Mouse (Mus musculus): ENCODE results near the gene Ppp2r2c. TPM values are rescaled to one million over a fixed set of nuclear protein-coding genes. Genes with fewer than 3 reads are reported as not detected.

Ppp2r2c gene
- polyA plus RNA-seq, 1 experiment from 2014 or later, result 1.2 TPM

DNA sequence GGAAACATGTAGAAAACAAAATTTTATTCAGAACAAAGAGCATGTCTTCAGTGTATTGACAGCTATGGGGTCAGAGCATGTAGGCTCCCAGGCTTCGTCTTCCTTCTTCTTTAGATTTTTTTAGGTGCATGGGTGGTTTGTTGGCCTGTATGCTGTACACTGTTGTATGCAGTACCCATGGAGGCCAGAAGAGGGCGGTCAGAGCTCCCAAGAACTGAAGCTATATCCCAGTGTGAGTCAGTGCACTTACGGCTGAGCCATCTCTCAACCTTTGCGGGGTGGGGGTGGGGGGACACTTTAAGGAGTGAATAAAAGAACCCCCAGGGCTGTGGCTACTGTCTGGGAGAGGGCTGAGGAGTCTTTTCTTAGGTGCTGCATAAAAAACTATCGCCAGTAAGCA is 90.5 kb downstream of the Ppp2r2c start:
- DNase-seq (ENCODE audit: low spot score, missing footprints), result peak; percentile 93
- Histone ChIP-seq H3K4me2 (no peak overlapping the region), H3K27ac (ENCODE audit: low read depth, low read length) (no peak overlapping the region), H3K36me3 (ENCODE audit: control insufficient read depth, insufficient read depth, low read length) (no peaks in the 10 kb centered on the region), H3K4me3 (ENCODE audit: low read depth, low read length) (no peak overlapping the region), H3K9me3 (ENCODE audit: control insufficient read depth, low read length) (no peaks in the 10 kb centered on the region), H3K27me3 (ENCODE audit: control insufficient read depth, insufficient read depth, low read length) (no peaks in the 10 kb centered on the region), H3K9ac (ENCODE audit: low read length) (no peak overlapping the region), H3K4me1 (ENCODE audit: control insufficient read depth, insufficient read depth, low read length) (peaks cover 17% of the 10 kb centered on the region)
- WGBS, result 32% methylated on average over 5 of the region's 5 CpGs
- 0 out of 2 replicates have a peak, but pooled peaks have one; percentile 56 for ATAC-seq (ENCODE audit: low FRiP score)

DNA sequence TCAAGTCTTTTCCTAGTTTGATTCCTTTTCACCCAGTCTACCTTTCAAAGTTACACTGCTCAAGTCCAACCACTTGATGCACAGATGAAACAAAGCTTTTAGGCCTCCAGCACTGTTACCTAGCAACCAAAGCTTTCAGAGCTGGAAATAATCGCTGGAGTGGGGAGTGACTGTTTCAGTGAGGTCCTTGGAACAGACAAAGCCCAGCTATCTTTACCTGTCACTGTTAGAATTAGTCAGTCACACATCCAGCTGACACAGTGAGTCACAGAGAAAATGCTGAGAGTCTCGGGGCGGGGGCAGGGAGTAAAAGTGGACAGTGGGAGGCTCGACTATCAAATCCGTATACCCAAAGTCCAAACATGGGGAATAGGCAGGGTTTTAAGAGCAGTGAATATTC is 92.2 kb downstream of the Ppp2r2c start:
- no peaks in the 10 kb centered on the region for H3K36me3 ChIP-seq (ENCODE audit: control insufficient read depth, insufficient read depth, low read length)
- DNase-seq (ENCODE audit: low spot score, missing footprints) (peak; percentile 92), ATAC-seq (ENCODE audit: low FRiP score) (peak; percentile 65)
- H3K27ac ChIP-seq (ENCODE audit: low read depth, low read length), result no peak overlapping the region
- H3K4me2 ChIP-seq, result no peak overlapping the region; the same call in 1 of the 2 replicates
- 0 out of 2 replicates have a peak overlapping the region, but pooled peaks have one; percentile 5 for H3K9ac ChIP-seq (ENCODE audit: low read length)
- H3K27me3 ChIP-seq (ENCODE audit: control insufficient read depth, insufficient read depth, low read length), result no peaks in the 10 kb centered on the region
- peaks cover 17% of the 10 kb centered on the region for H3K4me1 ChIP-seq (ENCODE audit: control insufficient read depth, insufficient read depth, low read length)
- H3K4me3 ChIP-seq (ENCODE audit: low read depth, low read length), result no peak overlapping the region
- 21% methylated on average over 5 of the region's 5 CpGs for WGBS
- H3K9me3 ChIP-seq (ENCODE audit: control insufficient read depth, low read length), result no peaks in the 10 kb centered on the region

DNA sequence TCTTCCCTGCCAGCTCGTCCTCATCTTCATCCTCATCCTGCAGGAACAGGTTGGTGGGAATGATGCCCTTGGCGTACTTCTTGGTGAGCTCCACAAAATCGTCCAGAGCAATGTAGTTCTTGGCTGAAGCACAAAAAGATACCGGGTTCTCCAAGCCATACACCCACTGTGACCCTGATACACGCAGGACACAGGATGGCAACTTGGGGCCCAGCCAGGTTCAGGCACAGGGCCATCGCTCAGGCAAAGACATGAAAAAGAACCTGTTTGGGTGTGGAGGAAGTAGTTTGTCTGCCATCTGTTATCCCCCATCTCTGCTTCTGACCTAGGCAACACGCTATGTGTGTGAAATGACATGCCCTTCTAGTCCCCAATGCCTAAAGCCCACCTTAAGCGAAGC is 103.3 kb downstream of the Ppp2r2c start:
- DNase-seq (ENCODE audit: low spot score, missing footprints) (no peak), ATAC-seq (ENCODE audit: low FRiP score) (no peak)
- H3K4me1 ChIP-seq (ENCODE audit: control insufficient read depth, insufficient read depth, low read length), result no peaks in the 10 kb centered on the region
- H3K27ac ChIP-seq (ENCODE audit: low read depth, low read length), result no peak overlapping the region
- H3K4me2 ChIP-seq, result no peak overlapping the region
- no peak overlapping the region for H3K9ac ChIP-seq (ENCODE audit: low read length)
- H3K36me3 ChIP-seq (ENCODE audit: control insufficient read depth, insufficient read depth, low read length), result peaks cover 3% of the 10 kb centered on the region
- no peak overlapping the region for H3K4me3 ChIP-seq (ENCODE audit: low read depth, low read length)
- H3K27me3 ChIP-seq (ENCODE audit: control insufficient read depth, insufficient read depth, low read length), result no peaks in the 10 kb centered on the region
- H3K9me3 ChIP-seq (ENCODE audit: control insufficient read depth, low read length), result no peaks in the 10 kb centered on the region
- 87% methylated on average over 8 of the region's 8 CpGs for WGBS

DNA sequence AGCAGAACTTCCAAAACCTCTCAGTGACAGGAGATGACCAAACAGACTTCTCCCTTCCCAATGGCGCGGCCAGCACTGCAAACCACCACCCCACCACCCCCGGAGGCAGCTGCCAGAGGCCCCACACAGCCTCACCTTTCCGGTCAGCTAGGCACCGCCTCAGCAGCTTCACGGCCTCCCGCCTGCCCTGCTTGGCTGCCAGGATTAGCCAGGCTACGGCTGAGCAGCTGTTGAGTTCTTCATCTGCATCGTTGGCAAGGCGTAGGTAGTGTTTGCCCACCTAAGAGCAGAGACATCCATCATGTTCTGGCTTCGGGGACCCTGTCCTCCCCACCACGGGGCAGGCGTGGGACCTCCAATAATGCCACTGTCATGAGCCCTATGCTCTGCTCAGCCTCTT is 107.0 kb downstream of the Ppp2r2c start:
- 85% methylated on average over 13 of the region's 13 CpGs for WGBS
- no peaks in the 10 kb centered on the region for H3K36me3 ChIP-seq (ENCODE audit: control insufficient read depth, insufficient read depth, low read length)
- no peak overlapping the region for H3K27ac ChIP-seq (ENCODE audit: low read depth, low read length)
- no peak overlapping the region for H3K9ac ChIP-seq (ENCODE audit: low read length)
- DNase-seq (ENCODE audit: low spot score, missing footprints) (no peak), ATAC-seq (ENCODE audit: low FRiP score) (no peak)
- no peaks in the 10 kb centered on the region for H3K4me1 ChIP-seq (ENCODE audit: control insufficient read depth, insufficient read depth, low read length)
- no peaks in the 10 kb centered on the region for H3K27me3 ChIP-seq (ENCODE audit: control insufficient read depth, insufficient read depth, low read length)
- H3K4me2 ChIP-seq, result no peak overlapping the region
- no peaks in the 10 kb centered on the region for H3K9me3 ChIP-seq (ENCODE audit: control insufficient read depth, low read length)
- no peak overlapping the region for H3K4me3 ChIP-seq (ENCODE audit: low read depth, low read length)

DNA sequence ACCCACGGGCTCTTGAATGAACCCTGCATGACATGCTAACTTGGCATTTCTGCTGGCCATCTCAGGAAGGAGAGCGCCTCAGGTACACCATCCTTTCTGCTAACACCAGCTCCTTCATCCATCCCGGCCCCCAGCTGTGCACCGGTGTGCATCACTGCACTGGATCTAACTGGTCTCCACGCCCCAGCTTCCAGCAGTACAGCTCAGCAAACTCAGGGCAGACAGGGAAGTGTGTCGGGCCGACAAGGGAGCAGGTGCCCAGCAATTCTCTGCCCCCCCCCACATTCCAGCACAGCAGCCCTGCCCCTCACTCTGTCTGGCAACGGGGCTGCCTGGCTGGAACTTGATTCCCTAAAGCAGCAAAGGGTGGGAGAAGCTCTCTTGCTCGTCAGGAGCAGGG is 109.5 kb downstream of the Ppp2r2c start:
- Histone ChIP-seq H3K27ac (ENCODE audit: low read depth, low read length) (no peak overlapping the region), H3K4me1 (ENCODE audit: control insufficient read depth, insufficient read depth, low read length) (peaks cover 4% of the 10 kb centered on the region), H3K9me3 (ENCODE audit: control insufficient read depth, low read length) (no peaks in the 10 kb centered on the region), H3K27me3 (ENCODE audit: control insufficient read depth, insufficient read depth, low read length) (no peaks in the 10 kb centered on the region), H3K4me3 (ENCODE audit: low read depth, low read length) (no peak overlapping the region), H3K36me3 (ENCODE audit: control insufficient read depth, insufficient read depth, low read length) (no peaks in the 10 kb centered on the region), H3K4me2 (no peak overlapping the region), H3K9ac (ENCODE audit: low read length) (no peak overlapping the region)
- DNase-seq (ENCODE audit: low spot score, missing footprints), result no peak
- WGBS, result 54% methylated on average over 9 of the region's 9 CpGs
- ATAC-seq (ENCODE audit: low FRiP score), result no peak

DNA sequence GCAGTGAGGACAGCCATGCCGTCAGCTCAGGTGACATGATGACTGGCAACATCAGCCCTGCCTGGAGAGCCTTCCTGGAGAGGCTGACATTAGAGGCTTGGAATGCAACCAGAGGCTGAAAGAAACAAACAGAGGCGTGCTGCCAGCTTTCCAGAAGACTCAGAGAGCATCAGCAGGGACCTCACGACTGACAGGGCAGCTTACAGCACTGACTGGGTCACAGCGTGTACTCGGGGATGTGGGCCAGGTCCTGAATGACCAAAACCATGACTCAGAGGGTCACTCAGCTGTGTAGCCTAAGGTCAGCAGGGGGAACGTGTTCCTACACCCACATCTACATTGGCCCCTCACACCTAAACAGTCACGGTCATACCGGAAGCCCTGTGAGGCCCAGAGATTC is 110.7 kb downstream of the Ppp2r2c start:
- Histone ChIP-seq H3K27me3 (ENCODE audit: control insufficient read depth, insufficient read depth, low read length) (no peaks in the 10 kb centered on the region), H3K4me2 (no peak overlapping the region)

DNA sequence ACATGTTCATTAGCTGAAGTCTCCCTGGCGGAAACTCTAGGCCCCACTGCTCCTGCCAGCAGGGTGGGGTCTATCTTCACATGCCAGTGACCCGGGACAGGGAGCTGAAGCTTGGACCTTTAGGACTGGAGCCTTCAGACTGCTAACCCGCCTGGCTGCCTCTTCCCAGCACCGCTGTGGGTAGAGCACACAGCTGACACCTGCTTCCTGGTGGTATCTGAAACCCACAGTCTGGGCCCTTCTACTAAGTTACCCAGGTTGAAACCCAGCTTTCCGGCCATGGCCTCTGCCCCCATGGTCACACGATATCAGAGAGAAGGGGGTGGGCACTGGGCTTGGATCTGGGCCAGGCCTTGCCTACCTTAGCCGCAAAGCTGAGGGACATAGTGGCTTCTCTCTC is 111.3 kb downstream of the Ppp2r2c start:
- peaks cover 4% of the 10 kb centered on the region for H3K4me1 ChIP-seq (ENCODE audit: control insufficient read depth, insufficient read depth, low read length)
- H3K27me3 ChIP-seq (ENCODE audit: control insufficient read depth, insufficient read depth, low read length), result no peaks in the 10 kb centered on the region
- H3K27ac ChIP-seq (ENCODE audit: low read depth, low read length), result no peak overlapping the region
- H3K9me3 ChIP-seq (ENCODE audit: control insufficient read depth, low read length), result no peaks in the 10 kb centered on the region
- no peak overlapping the region for H3K9ac ChIP-seq (ENCODE audit: low read length)
- DNase-seq (ENCODE audit: low spot score, missing footprints), result no peak
- H3K4me2 ChIP-seq, result no peak overlapping the region
- no peaks in the 10 kb centered on the region for H3K36me3 ChIP-seq (ENCODE audit: control insufficient read depth, insufficient read depth, low read length)
- 84% methylated on average over 7 of the region's 7 CpGs for WGBS
- no peak overlapping the region for H3K4me3 ChIP-seq (ENCODE audit: low read depth, low read length)
- ATAC-seq (ENCODE audit: low FRiP score), result no peak

More for the DNA sequence above, 110.7 kb downstream of the Ppp2r2c start:
- no peak overlapping the region for H3K4me3 ChIP-seq (ENCODE audit: low read depth, low read length)
- H3K9ac ChIP-seq (ENCODE audit: low read length), result no peak overlapping the region
- no peaks in the 10 kb centered on the region for H3K36me3 ChIP-seq (ENCODE audit: control insufficient read depth, insufficient read depth, low read length)
- no peak overlapping the region for H3K27ac ChIP-seq (ENCODE audit: low read depth, low read length)
- 83% methylated on average over 8 of the region's 8 CpGs for whole genome bisulfite sequencing
- DNase-seq (ENCODE audit: low spot score, missing footprints) (no peak), ATAC-seq (ENCODE audit: low FRiP score) (no peak)
- peaks cover 4% of the 10 kb centered on the region for H3K4me1 ChIP-seq (ENCODE audit: control insufficient read depth, insufficient read depth, low read length)
- H3K9me3 ChIP-seq (ENCODE audit: control insufficient read depth, low read length), result no peaks in the 10 kb centered on the region

DNA sequence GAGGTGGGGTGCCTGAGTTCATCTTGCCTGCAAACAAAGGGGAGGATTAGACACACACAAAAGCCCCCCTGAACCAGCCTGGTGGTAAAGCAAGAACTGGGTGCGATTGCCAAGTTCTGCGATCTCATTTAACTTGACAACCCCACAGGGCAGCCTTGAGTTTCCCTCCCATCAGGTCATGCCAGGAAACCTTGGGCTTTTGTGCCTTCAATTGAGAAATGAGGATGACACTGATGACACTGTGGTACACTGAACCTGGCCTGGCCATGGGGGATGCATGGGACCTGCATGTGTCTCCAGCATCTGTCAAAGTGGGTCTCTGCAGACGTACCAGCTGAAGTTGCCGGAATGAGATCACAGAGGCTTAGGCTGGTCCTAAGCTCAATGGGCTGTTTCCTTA is 114.0 kb downstream of the Ppp2r2c start:
- 50% methylated on average over 4 of the region's 4 CpGs for WGBS
- ATAC-seq (ENCODE audit: low FRiP score), result no peak
- no peak overlapping the region for H3K27ac ChIP-seq (ENCODE audit: low read depth, low read length)

DNA sequence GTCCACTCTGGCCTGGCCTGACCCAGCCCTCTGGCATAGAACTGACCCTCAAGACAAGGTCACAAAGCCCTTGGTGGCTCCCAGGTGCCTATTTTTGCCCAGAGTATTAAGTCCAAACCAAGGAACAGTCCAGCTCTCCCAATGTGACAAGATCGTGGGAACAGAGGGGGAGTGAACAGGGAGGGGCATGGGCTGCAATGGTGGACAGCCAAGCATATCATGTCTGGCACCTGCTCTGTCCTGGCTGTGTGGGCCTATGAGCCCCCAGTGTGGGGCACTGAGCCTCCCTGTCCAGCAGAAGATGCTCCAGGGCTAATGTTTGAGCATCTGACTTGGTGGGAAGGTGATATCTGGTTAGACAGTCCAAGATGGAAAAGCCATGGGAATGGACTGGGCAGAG is 118.3 kb downstream of the Ppp2r2c start:
- H3K4me2 ChIP-seq, result no peak overlapping the region
- no peaks in the 10 kb centered on the region for H3K36me3 ChIP-seq (ENCODE audit: control insufficient read depth, insufficient read depth, low read length)
- no peaks in the 10 kb centered on the region for H3K27me3 ChIP-seq (ENCODE audit: control insufficient read depth, insufficient read depth, low read length)
- H3K9me3 ChIP-seq (ENCODE audit: control insufficient read depth, low read length), result no peaks in the 10 kb centered on the region
- no peak overlapping the region for H3K9ac ChIP-seq (ENCODE audit: low read length)
- no peak overlapping the region for H3K4me3 ChIP-seq (ENCODE audit: low read depth, low read length)
- 52% methylated on average over 1 of the region's 1 CpGs for WGBS
- H3K27ac ChIP-seq (ENCODE audit: low read depth, low read length), result no peak overlapping the region
- no peak for ATAC-seq (ENCODE audit: low FRiP score)
- peaks cover 13% of the 10 kb centered on the region for H3K4me1 ChIP-seq (ENCODE audit: control insufficient read depth, insufficient read depth, low read length)
- DNase-seq (ENCODE audit: low spot score, missing footprints), result no peak

More for the DNA sequence above, 114.0 kb downstream of the Ppp2r2c start:
- peak overlapping the region; percentile 12; the same call in 1 of the 2 replicates for H3K9ac ChIP-seq (ENCODE audit: low read length)
- H3K9me3 ChIP-seq (ENCODE audit: control insufficient read depth, low read length), result no peaks in the 10 kb centered on the region
- H3K4me3 ChIP-seq (ENCODE audit: low read depth, low read length), result no peak overlapping the region
- peaks cover 4% of the 10 kb centered on the region for H3K4me1 ChIP-seq (ENCODE audit: control insufficient read depth, insufficient read depth, low read length)
- H3K27me3 ChIP-seq (ENCODE audit: control insufficient read depth, insufficient read depth, low read length), result no peaks in the 10 kb centered on the region
- H3K36me3 ChIP-seq (ENCODE audit: control insufficient read depth, insufficient read depth, low read length), result no peaks in the 10 kb centered on the region
- H3K4me2 ChIP-seq, result no peak overlapping the region
- no peak for DNase-seq (ENCODE audit: low spot score, missing footprints)

Measured in midbrain, embryonic 11.5 days (tissue).